Comparison of ENCODE assay signal across 21 mouse cellular contexts in the genomic region with DNA sequence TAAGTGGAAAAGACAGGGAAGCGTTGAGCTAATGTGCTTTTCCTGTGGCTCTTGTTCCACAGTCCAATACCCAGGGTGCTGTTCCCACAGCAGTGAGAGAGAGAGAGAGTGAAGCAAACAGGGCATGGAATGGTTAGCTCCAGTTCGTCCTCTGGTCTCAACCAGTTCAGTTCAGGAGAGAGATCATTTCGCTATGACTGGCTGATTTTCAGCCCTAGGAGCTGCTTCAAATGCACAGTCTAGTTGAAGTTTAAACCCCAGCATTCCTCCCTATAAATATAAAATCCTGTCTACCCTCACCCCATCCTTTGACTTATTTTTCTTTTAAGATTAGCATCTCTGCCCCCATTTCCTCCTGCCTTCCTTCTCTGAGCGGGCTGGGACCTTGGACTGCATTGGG. TPM values are rescaled to one million over a fixed set of nuclear protein-coding genes. Genes with fewer than 3 reads are reported as not detected.
DNase-seq lines count a peak whose midpoint lies in the region; ATAC-seq and TF ChIP-seq lines count a peak whose summit lies in the region.
"Had no signal": no experiment of that assay in that cellular context is flagged by ENCODE, and none has a peak within 500 bp of the region (broad histone marks: within the 10 kb centered on the region; RNA-seq: fewer than 3 reads in every experiment).

No protein-coding gene starts in this region.

- peak overlapping the region; percentile 90 for H3K27ac ChIP-seq in kidney, adult 2 months (ENCODE audit: insufficient read depth, low read depth, low read length)
- peak overlapping the region; percentile 87 for H3K27ac ChIP-seq in kidney, embryonic 15.5 days
- H3K27ac ChIP-seq: hindbrain, embryonic 10.5 days; hindbrain, embryonic 14.5 days had no signal

- peak; percentile 86 for DNase-seq in kidney, adult 11 months
- DNase-seq in kidney, adult 2 months: peak; percentile 84
- DNase-seq in kidney, postnatal 14 days: peak; percentile 82
- DNase-seq in heart, adult 9 months (ENCODE audit: low spot score in 2 of 2): no peak
- DNase-seq in gastrocnemius, adult 18-20 months (ENCODE audit: low spot score): no peak
- DNase-seq: adrenal gland, postnatal 14 days; cerebellum, adult 18-20 months; cerebellum, adult 9-11 months; cerebellum, postnatal 36 days; forebrain, postnatal 0 days; heart, adult 18-20 months had no signal

- H3K9ac ChIP-seq in kidney, embryonic 15.5 days: no peak overlapping the region
- H3K9ac ChIP-seq: embryonic facial prominence, embryonic 13.5 days; forebrain, postnatal 0 days had no signal

- H3K4me1 ChIP-seq in kidney, adult 2 months (ENCODE audit: control insufficient read depth, insufficient read depth, low read length): peaks cover 31% of the 10 kb centered on the region
- H3K4me1 ChIP-seq in kidney, embryonic 15.5 days: peaks cover 18% of the 10 kb centered on the region

- TF ChIP-seq CTCF in kidney, adult 2 months (conservative IDR thresholded peaks at IDR 0.05; ENCODE audit: insufficient read depth, insufficient read length, low read depth, low read length): no peak

- H3K36me3 ChIP-seq in kidney, adult 2 months (ENCODE audit: control insufficient read depth, insufficient read depth, low read length): peaks cover 1% of the 10 kb centered on the region; the same call in 1 of the 2 replicates
- H3K36me3 ChIP-seq in kidney, embryonic 15.5 days: peaks cover 46% of the 10 kb centered on the region

- ATAC-seq in kidney, embryonic 15.5 days (replicated peaks; ENCODE audit: low FRiP score): peak; percentile 53; the same call in 1 of the 2 replicates
- no peak for ATAC-seq in erythroblast, adult 5-6 weeks (replicated peaks; ENCODE audit: low FRiP score, poor library complexity, severe bottlenecking)
- ATAC-seq in frontal cortex, adult (ENCODE audit: low TSS enrichment): no peak
- ATAC-seq: CD4-positive, CD25-positive, alpha-beta regulatory T cell, adult 4 months; forebrain, embryonic 13.5 days; forebrain, postnatal 0 days had no signal

- no peak for TF ChIP-seq POLR2A in kidney, adult 2 months (IDR thresholded peaks at IDR 0.05; ENCODE audit: low read depth, low read length)

- H3K9me3 ChIP-seq in kidney, embryonic 15.5 days (replicated peaks): no peaks in the 10 kb centered on the region
- H3K9me3 ChIP-seq: embryonic facial prominence, embryonic 13.5 days; forebrain, embryonic 13.5 days; G1E; heart, embryonic 12.5 days; hindbrain, embryonic 10.5 days had no signal

- H3K4me3 ChIP-seq in kidney, adult 2 months (ENCODE audit: insufficient read depth, low read depth, low read length): no peak overlapping the region
- no peak overlapping the region for H3K4me3 ChIP-seq in kidney, embryonic 15.5 days (replicated peaks)
- H3K4me3 ChIP-seq: heart, embryonic 12.5 days had no signal

- WGBS in kidney, adult 2 months: 35% methylated on average over 4 of the region's 4 CpGs
- WGBS in kidney, embryonic 15.5 days: 75% methylated on average over 4 of the region's 4 CpGs

- no peak overlapping the region for H3K4me2 ChIP-seq in kidney, embryonic 15.5 days

- H3K27me3 ChIP-seq in kidney, adult 2 months (replicated peaks; ENCODE audit: control insufficient read depth, insufficient read depth, low read length): no peaks in the 10 kb centered on the region
- no peaks in the 10 kb centered on the region for H3K27me3 ChIP-seq in kidney, embryonic 15.5 days
- H3K27me3 ChIP-seq: embryonic facial prominence, embryonic 13.5 days; forebrain, embryonic 13.5 days; heart, embryonic 12.5 days had no signal

RNA-seq across cellular contexts. Expression of a gene that starts 1.6 kb away (rescaled TPM):
- polyA plus RNA-seq in kidney, adult 2 months (2012; rRNA removed): 41.3 and 41.8 TPM in 2 replicates
- 91.5 and 94.7 TPM in 2 replicates for polyA plus RNA-seq in kidney, embryonic 15.5 days (2015; fragmentation: Nextera tagmentation; extraction: Ambion mirVana)
- total RNA-seq in gastrocnemius, adult 18-20 months (2021): 10 to 100 TPM; 18.0 to 23.5 TPM
- total RNA-seq in erythroblast, adult 5-6 weeks (2015; ENCODE audit: low replicate concordance): 13.4 and 27.4 TPM in 2 replicates
- total RNA-seq in erythroblast, adult 5-6 weeks (2017; ENCODE audit: low replicate concordance): 7.5 and 14.7 TPM in 2 replicates

RNA-seq across cellular contexts. Expression of a gene that starts 22.6 kb away (rescaled TPM):
- polyA plus RNA-seq in kidney, adult 2 months (2012; rRNA removed): 152 and 177 TPM in 2 replicates
- 75.5 and 76.3 TPM in 2 replicates for polyA plus RNA-seq in kidney, embryonic 15.5 days (2015; fragmentation: Nextera tagmentation; extraction: Ambion mirVana)
- total RNA-seq in gastrocnemius, adult 18-20 months (2021): 1 to 10 TPM; 2.9 to 3.3 TPM
- not detected in 2 replicates for total RNA-seq in erythroblast, adult 5-6 weeks (2015; ENCODE audit: low replicate concordance)
- not detected in 2 replicates for total RNA-seq in erythroblast, adult 5-6 weeks (2017; ENCODE audit: low replicate concordance)
- polyA plus RNA-seq: G1E had no signal

Comparison
In these comparisons a context has a peak if more than half of its experiments do, and no peak if none do; other contexts are left out.
1. DNase-seq: peak in kidney, adult 11 months (single experiment), kidney, adult 2 months (single experiment) and kidney, postnatal 14 days (single experiment); none in heart, adult 9 months (0 of 2) and gastrocnemius, adult 18-20 months (single experiment).